Mouse (Mus musculus): ENCODE measurements around the gene Tcaf1. TPM values are rescaled to one million over a fixed set of nuclear protein-coding genes. Genes with fewer than 3 reads are reported as not detected.

The Tcaf1 gene
- total and polyA plus RNA-seq, 2 experiments from 2014 or later, result 199 to 306 TPM

GRCm38 (mm10) chr6:42714668-42715067, 4.8 kb upstream of the Tcaf1 start:
- H3K27me3 ChIP-seq (ENCODE audit: insufficient read depth, low read length), result no peaks in the 10 kb centered on the region
- H3K4me3 ChIP-seq (ENCODE audit: low read depth, low read length), result no peak overlapping the region
- DNase-seq (ENCODE audit: low spot score) (no peak), ATAC-seq (ENCODE audit: low FRiP score) (no peak)
- H3K9me3 ChIP-seq (ENCODE audit: low read length), result no peaks in the 10 kb centered on the region
- 72% methylated on average over 8 of the region's 8 CpGs for WGBS
- no peaks in the 10 kb centered on the region for H3K4me1 ChIP-seq (ENCODE audit: insufficient read depth, low read length)
- H3K9ac ChIP-seq (replicated peaks; ENCODE audit: low read length, poor library complexity, severe bottlenecking), result no peak overlapping the region
- no peak for TF ChIP-seq CTCF (IDR thresholded peaks at IDR 0.05)
- no peak overlapping the region for H3K4me2 ChIP-seq (ENCODE audit: low read depth, low read length, poor library complexity, severe bottlenecking)
- no peaks in the 10 kb centered on the region for H3K36me3 ChIP-seq (ENCODE audit: insufficient read depth, low read length)
- no peak overlapping the region for H3K27ac ChIP-seq (ENCODE audit: low read depth, low read length)

DNA sequence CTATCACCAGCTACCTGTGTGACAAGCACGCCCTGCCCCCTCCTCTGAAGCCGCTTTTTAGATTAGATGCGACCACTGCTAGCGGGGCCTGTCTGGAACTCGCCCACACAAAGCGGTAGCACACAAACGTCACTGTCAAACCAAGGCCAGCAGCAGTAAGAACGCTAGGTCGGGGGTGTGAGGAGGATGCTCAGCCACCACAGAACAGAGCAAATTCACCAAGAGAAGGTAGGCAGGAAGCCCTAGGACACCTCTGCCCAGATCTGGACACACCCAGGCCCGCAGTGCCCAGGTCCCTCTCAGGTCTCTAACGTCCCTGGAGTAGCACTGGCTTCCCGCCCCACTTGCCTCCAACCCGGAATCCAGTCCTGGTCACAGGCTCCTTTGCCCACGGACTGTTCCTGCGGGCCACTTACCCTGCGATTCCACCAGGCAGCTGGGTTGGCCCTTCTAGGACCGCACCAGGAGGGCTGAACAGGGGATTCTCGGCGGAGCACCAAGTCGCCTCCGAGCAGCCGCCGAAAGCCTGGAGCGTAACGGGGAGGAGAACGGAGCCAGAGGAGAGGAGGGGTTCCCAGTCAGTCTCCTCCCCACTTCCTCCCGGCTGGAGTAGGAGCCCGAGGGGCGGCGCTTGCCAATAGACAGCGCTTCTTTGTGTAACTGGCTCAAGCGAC, 17.2 kb downstream of the Tcaf1 start:
- no peak; the same call in 1 of the 2 replicates for TF ChIP-seq CTCF (IDR thresholded peaks at IDR 0.05)
- 0% methylated on average over 32 of the region's 32 CpGs for WGBS
- Histone ChIP-seq H3K27ac (ENCODE audit: low read depth, low read length) (peak overlapping the region; percentile 98), H3K4me3 (ENCODE audit: low read depth, low read length) (peak overlapping the region; percentile 64), H3K36me3 (ENCODE audit: insufficient read depth, low read length) (peaks cover 4% of the 10 kb centered on the region; the same call in 1 of the 2 replicates), H3K4me1 (ENCODE audit: insufficient read depth, low read length) (peaks cover 3% of the 10 kb centered on the region; the same call in 1 of the 2 replicates), H3K9me3 (ENCODE audit: low read length) (no peaks in the 10 kb centered on the region), H3K4me2 (ENCODE audit: low read depth, low read length, poor library complexity, severe bottlenecking) (peak overlapping the region; percentile 84), H3K9ac (replicated peaks; ENCODE audit: low read length, poor library complexity, severe bottlenecking) (peak overlapping the region; percentile 92), H3K27me3 (ENCODE audit: insufficient read depth, low read length) (no peaks in the 10 kb centered on the region)
- peak; percentile 91 for ATAC-seq (ENCODE audit: low FRiP score)
- peak; percentile 93 for DNase-seq (ENCODE audit: low spot score)

GRCm38 (mm10) chr6:42692154-42692516, 17.8 kb downstream of the Tcaf1 start:
- Histone ChIP-seq H3K27me3 (ENCODE audit: insufficient read depth, low read length) (no peaks in the 10 kb centered on the region), H3K4me3 (ENCODE audit: low read depth, low read length) (peak overlapping the region; percentile 64), H3K27ac (ENCODE audit: low read depth, low read length) (peak overlapping the region; percentile 98), H3K4me2 (ENCODE audit: low read depth, low read length, poor library complexity, severe bottlenecking) (peak overlapping the region; percentile 84), H3K4me1 (ENCODE audit: insufficient read depth, low read length) (peaks cover 3% of the 10 kb centered on the region; the same call in 1 of the 2 replicates), H3K36me3 (ENCODE audit: insufficient read depth, low read length) (peaks cover 4% of the 10 kb centered on the region), H3K9me3 (ENCODE audit: low read length) (no peaks in the 10 kb centered on the region), H3K9ac (replicated peaks; ENCODE audit: low read length, poor library complexity, severe bottlenecking) (peak overlapping the region; percentile 92)
- DNase-seq (ENCODE audit: low spot score), result peak; percentile 90
- under 1% methylated on average over 9 of the region's 10 CpGs for WGBS
- ATAC-seq (ENCODE audit: low FRiP score), result peak; percentile 92
- TF ChIP-seq CTCF (IDR thresholded peaks at IDR 0.05), result no peak

DNA sequence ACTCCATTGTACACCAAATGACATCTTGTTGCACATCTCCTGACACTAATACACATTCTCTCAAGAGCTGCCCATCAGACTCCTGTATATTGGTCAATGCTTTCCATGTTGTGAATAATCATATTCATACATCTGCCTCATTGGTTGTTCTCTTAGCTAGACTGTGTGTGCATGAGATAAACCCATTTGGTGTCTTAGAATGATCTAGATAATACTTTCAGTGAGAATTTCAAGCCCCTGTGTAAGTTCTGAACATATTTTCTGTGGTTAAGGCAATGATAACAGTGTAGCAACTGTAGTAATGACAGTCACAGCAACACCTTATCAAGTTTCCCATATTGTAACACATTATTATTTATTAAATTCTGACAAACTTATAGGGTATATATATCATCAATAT, 20.1 kb downstream of the Tcaf1 start:
- Histone ChIP-seq H3K4me2 (ENCODE audit: low read depth, low read length, poor library complexity, severe bottlenecking) (no peak overlapping the region), H3K4me3 (ENCODE audit: low read depth, low read length) (no peak overlapping the region), H3K4me1 (ENCODE audit: insufficient read depth, low read length) (peaks cover 3% of the 10 kb centered on the region; the same call in 1 of the 2 replicates), H3K27ac (ENCODE audit: low read depth, low read length) (no peak overlapping the region), H3K36me3 (ENCODE audit: insufficient read depth, low read length) (peaks cover 20% of the 10 kb centered on the region), H3K9ac (replicated peaks; ENCODE audit: low read length, poor library complexity, severe bottlenecking) (no peak overlapping the region), H3K27me3 (ENCODE audit: insufficient read depth, low read length) (no peaks in the 10 kb centered on the region), H3K9me3 (ENCODE audit: low read length) (no peaks in the 10 kb centered on the region)
- DNase-seq (ENCODE audit: low spot score) (no peak), ATAC-seq (ENCODE audit: low FRiP score) (no peak)
- no peak for TF ChIP-seq CTCF (IDR thresholded peaks at IDR 0.05)

DNA sequence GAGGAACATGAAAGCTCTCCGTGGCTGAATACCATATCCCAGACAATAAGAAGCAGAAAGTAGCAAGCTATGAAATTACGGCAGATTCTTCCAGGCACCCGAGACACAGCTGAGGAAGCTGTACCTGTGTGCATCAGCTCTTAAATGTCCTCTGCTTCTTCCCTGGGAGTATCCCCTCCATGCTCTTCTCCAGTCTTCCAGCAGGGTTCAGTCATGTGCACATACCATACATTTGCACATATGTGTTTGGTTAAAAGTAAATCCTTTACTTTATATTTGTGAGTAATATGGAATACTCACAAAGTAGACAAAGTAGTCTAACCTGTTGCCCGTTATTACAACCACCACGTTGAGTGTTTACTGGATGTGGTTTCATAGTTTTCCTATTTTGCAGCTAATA, 22.0 kb downstream of the Tcaf1 start:
- H3K9ac ChIP-seq (replicated peaks; ENCODE audit: low read length, poor library complexity, severe bottlenecking), result no peak overlapping the region
- H3K27me3 ChIP-seq (ENCODE audit: insufficient read depth, low read length), result no peaks in the 10 kb centered on the region
- peak; percentile 48 for TF ChIP-seq CTCF (IDR thresholded peaks at IDR 0.05)
- no peaks in the 10 kb centered on the region for H3K9me3 ChIP-seq (ENCODE audit: low read length)
- no peak for DNase-seq (ENCODE audit: low spot score)
- no peak overlapping the region for H3K4me2 ChIP-seq (ENCODE audit: low read depth, low read length, poor library complexity, severe bottlenecking)
- no peak for ATAC-seq (ENCODE audit: low FRiP score)
- WGBS, result 92% methylated on average over 5 of the region's 5 CpGs
- H3K4me1 ChIP-seq (ENCODE audit: insufficient read depth, low read length), result peaks cover 3% of the 10 kb centered on the region; the same call in 1 of the 2 replicates
- H3K4me3 ChIP-seq (ENCODE audit: low read depth, low read length), result no peak overlapping the region
- H3K27ac ChIP-seq (ENCODE audit: low read depth, low read length), result no peak overlapping the region
- peaks cover 20% of the 10 kb centered on the region for H3K36me3 ChIP-seq (ENCODE audit: insufficient read depth, low read length)

DNA sequence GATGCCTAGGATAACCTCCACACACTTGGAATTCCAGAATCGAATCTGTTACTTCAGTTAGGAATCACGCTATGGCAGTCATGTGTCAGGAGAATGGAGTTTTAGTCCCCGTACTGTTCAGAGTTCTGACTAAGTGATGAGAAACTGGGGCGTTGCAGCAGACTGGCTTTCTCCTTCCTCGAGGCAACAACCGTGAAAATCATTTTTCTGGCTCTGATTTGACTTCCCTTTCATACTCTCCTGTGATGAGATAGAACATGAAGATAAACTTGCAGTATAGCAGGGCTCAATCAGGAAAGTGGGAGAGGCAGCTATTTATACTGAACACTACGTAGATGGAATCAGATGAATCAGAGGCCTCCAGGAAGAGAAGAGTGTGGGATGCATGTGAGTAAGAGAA, 29.8 kb downstream of the Tcaf1 start:
- Histone ChIP-seq H3K27me3 (ENCODE audit: insufficient read depth, low read length) (no peaks in the 10 kb centered on the region), H3K9ac (replicated peaks; ENCODE audit: low read length, poor library complexity, severe bottlenecking) (no peak overlapping the region), H3K4me3 (ENCODE audit: low read depth, low read length) (no peak overlapping the region), H3K36me3 (ENCODE audit: insufficient read depth, low read length) (peaks cover 38% of the 10 kb centered on the region), H3K9me3 (ENCODE audit: low read length) (no peaks in the 10 kb centered on the region), H3K4me1 (ENCODE audit: insufficient read depth, low read length) (no peaks in the 10 kb centered on the region), H3K4me2 (ENCODE audit: low read depth, low read length, poor library complexity, severe bottlenecking) (no peak overlapping the region), H3K27ac (ENCODE audit: low read depth, low read length) (no peak overlapping the region)
- ATAC-seq (ENCODE audit: low FRiP score) (no peak), DNase-seq (ENCODE audit: low spot score) (no peak)
- no peak for TF ChIP-seq CTCF (IDR thresholded peaks at IDR 0.05)
- WGBS, result 75% methylated on average over 7 of the region's 7 CpGs

Data from midbrain, postnatal 0 days (tissue).